Mouse (Mus musculus): ENCODE data around the gene Plekha8.

- TF ChIP-seq POLR2A (IDR thresholded peaks at IDR 0.05; ENCODE audit: borderline replicate concordance, low read depth, low read length), result no peak
- no peak for TF ChIP-seq CTCF (IDR thresholded peaks at IDR 0.05; ENCODE audit: low read depth, low read length)
These were observed 86.2 kb downstream of the Plekha8 start, which contains the start of gene Mturn for GRCm38 (mm10) chr6:54680891-54681745.
